Mouse (Mus musculus) E14TG2a.4 (cell line): ENCODE data around the gene Cst13.
"Not testable (repeated sequence)": the region's sequence is repeated elsewhere in the genome, so short reads cannot be mapped to it uniquely, and the experiment has no call there.

Experiments
- H3K27me3 ChIP-seq: 2 replicates; pipeline ENCODE4 v1.6.1; 2014; ENCODE audit warnings: low read length, control low read depth; ENCODE audit not compliant: insufficient read depth
- H3K36me3 ChIP-seq: 2 replicates; pipeline ENCODE4 v1.6.1; 2014; ENCODE audit warnings: low read length, control low read depth; ENCODE audit not compliant: insufficient read depth
- H3K4me1 ChIP-seq: replicated peaks from 2 replicates; pipeline ENCODE4 v1.6.1; 2014; ENCODE audit warnings: low read depth, low read length, control low read depth
- H3K4me3 ChIP-seq: replicated peaks from 2 replicates; pipeline ENCODE4 v1.5.1; 2014; ENCODE audit warnings: mild to moderate bottlenecking, low read length
- H3K9me3 ChIP-seq: 2 replicates; pipeline ENCODE4 v1.6.1; 2014; ENCODE audit warnings: low read length, control low read depth
- CTCF ChIP-seq: conservative IDR thresholded peaks from 2 replicates; pipeline ENCODE4 v1.5.1; 2014; ENCODE audit warnings: low read length
- NANOG ChIP-seq: IDR thresholded peaks from 2 replicates; pipeline ENCODE4 v1.6.1; 2014; ENCODE audit warnings: borderline replicate concordance, low read length, mixed read lengths
- POU5F1 ChIP-seq: IDR thresholded peaks from 2 replicates; pipeline ENCODE4 v1.6.1; 2014; ENCODE audit warnings: low read length, borderline replicate concordance

Gene Cst13

DNA sequence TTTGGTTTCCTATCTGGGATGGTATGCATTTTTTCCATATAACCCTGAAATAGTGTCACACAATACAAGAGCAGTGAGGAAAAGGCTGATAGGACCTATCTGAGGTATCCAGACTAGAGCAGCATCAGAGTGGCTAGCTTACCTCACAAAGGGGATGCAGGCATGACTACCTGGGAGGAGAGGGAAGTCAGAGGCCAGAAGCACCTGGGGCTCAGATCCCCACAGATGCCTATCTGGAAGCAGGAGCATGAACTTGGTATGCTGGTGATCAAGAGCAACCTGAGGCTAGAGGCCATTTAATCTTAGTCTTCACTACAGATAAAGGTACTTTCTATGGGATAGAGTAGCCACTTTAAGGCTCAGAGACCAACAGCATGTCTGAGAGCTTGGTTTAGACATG lies at the start of gene Cst13:
TSS of gene Cst13 (plus strand) at position 173 of the 400 bp plus-strand sequence.
- Histone ChIP-seq H3K27me3 (no peaks in the 10 kb centered on the region), H3K4me3 (no peak within 1 kb of the TSS), H3K36me3 (no peaks in the 10 kb centered on the region), H3K9me3 (peaks cover 2% of the 10 kb centered on the region; the same call in 1 of the 2 replicates), H3K4me1 (no peaks in the 10 kb centered on the region)
- TF ChIP-seq POU5F1 (no peak), NANOG (no peak), CTCF (no peak)

DNA sequence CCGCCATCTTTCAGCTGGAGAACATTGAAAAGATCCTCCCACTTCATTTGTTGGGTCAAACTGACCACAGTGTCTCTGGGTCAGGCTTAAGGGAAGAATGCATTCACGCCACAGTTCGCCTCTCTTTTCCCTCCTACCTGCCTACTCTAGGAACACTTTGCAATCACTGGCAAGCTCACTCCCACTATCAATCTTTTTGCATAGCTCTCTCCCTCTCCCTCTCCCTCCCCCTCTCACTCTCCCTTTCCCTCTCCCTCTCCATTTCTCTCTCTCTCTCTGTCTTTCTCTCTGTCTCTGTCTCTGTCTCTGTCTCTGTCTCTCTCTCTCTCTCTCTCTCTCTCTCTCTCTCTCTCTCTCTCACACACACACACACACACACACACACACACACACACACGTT lies 48.5 kb upstream of the Cst13 start, which contains the start of gene Cst11:
TSS of gene Cst11 (minus strand) at position 101 of the 400 bp plus-strand sequence.
- not testable (repeated sequence) for H3K4me1 ChIP-seq, H3K36me3 ChIP-seq, H3K4me3 ChIP-seq, H3K27me3 ChIP-seq, H3K9me3 ChIP-seq

DNA sequence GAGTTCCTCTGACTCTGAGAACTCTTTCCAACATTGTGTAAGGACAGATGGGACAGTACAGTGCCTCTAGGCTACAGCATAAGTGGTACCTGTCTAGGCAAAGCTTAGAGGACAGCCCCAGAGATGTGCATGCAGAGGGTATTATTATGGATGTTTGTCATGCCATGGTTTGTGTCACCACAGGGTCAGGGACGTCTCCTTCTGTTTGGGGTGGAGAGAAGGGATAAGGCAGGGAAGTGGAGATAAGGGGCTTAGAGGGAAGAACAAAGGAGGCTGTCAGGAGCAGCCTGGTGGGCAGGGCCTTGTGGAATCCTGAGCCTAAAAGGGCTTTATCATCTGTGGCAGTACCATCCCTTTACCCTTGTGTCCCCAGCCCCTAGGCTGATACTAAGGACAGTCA lies 38.2 kb upstream of the Cst13 start, which contains the start of gene 8030411F24Rik:
TSS of gene 8030411F24Rik (plus strand) at position 301 of the 400 bp plus-strand sequence.
- no peaks in the 10 kb centered on the region for H3K9me3 ChIP-seq

GRCm38 (mm10) chr2:148789142-148789541 lies 30.7 kb upstream of the Cst13 start, which contains the start of gene Cst12:
Gene Cst12 (plus strand): TSS chr2:148789361.
- Histone ChIP-seq H3K4me1 (no peaks in the 10 kb centered on the region), H3K27me3 (no peaks in the 10 kb centered on the region), H3K9me3 (no peaks in the 10 kb centered on the region), H3K4me3 (no peak within 1 kb of the TSS), H3K36me3 (no peaks in the 10 kb centered on the region)
- TF ChIP-seq CTCF (no peak), NANOG (no peak), POU5F1 (no peak)

More for the DNA sequence above, 38.2 kb upstream of the Cst13 start, which contains the start of gene 8030411F24Rik:
- no peaks in the 10 kb centered on the region for H3K36me3 ChIP-seq
- no peaks in the 10 kb centered on the region for H3K27me3 ChIP-seq
- H3K4me3 ChIP-seq, result no peak within 1 kb of the TSS
- TF ChIP-seq NANOG, result no peak
- TF ChIP-seq POU5F1, result no peak
- no peak for TF ChIP-seq CTCF
- H3K4me1 ChIP-seq, result peaks cover 7% of the 10 kb centered on the region; the same call in 1 of the 2 replicates

- Histone ChIP-seq H3K4me3 (no peak within 1 kb of the TSS), H3K27me3 (no peaks in the 10 kb centered on the region), H3K4me1 (no peaks in the 10 kb centered on the region), H3K9me3 (no peaks in the 10 kb centered on the region), H3K36me3 (no peaks in the 10 kb centered on the region)
- TF ChIP-seq POU5F1, result no peak
- TF ChIP-seq CTCF, result no peak
- no peak for TF ChIP-seq NANOG
Observed at GRCm38 (mm10) chr2:148798485-148798884, 21.4 kb upstream of the Cst13 start, which contains the start of gene Cst8. Gene Cst8 (plus strand): TSS chr2:148798785.

GRCm38 (mm10) chr2:148801491-148801921 lies 18.4 kb upstream of the Cst13 start:
- H3K9me3 ChIP-seq, result no peaks in the 10 kb centered on the region
- no peaks in the 10 kb centered on the region for H3K36me3 ChIP-seq
- H3K4me1 ChIP-seq, result no peaks in the 10 kb centered on the region
- H3K4me3 ChIP-seq, result no peak overlapping the region
- TF ChIP-seq POU5F1, result no peak
- no peak for TF ChIP-seq NANOG
- TF ChIP-seq CTCF, result no peak
- H3K27me3 ChIP-seq, result no peaks in the 10 kb centered on the region

GRCm38 (mm10) chr2:148806696-148807095 lies 13.2 kb upstream of the Cst13 start:
- Histone ChIP-seq H3K4me3 (no peak overlapping the region), H3K4me1 (no peaks in the 10 kb centered on the region), H3K36me3 (no peaks in the 10 kb centered on the region), H3K9me3 (no peaks in the 10 kb centered on the region), H3K27me3 (no peaks in the 10 kb centered on the region)
- TF ChIP-seq CTCF (no peak), POU5F1 (no peak), NANOG (no peak)

DNA sequence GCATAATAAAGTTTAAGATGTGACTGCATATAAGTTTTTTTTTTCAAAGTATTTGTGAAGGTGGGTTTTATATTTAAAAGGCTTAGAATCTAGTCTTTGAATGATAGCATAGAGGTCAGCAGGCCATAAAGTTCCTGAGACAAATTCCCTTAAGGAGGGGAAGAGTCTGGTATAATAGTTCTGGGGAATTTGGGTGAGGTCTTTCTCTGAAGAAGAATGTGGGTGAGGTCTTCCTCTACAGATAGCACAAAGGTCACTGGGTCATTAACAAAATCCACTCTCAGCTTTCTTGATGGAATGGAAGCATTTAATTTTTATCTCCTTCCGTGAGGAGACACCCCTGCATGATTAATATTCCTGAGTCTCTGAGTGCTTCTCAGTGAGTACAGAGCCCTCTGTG lies 6.1 kb downstream of the Cst13 start:
- Histone ChIP-seq H3K4me1 (peaks cover 11% of the 10 kb centered on the region), H3K36me3 (no peaks in the 10 kb centered on the region), H3K27me3 (no peaks in the 10 kb centered on the region), H3K4me3 (no peak overlapping the region), H3K9me3 (no peaks in the 10 kb centered on the region)
- TF ChIP-seq NANOG, result no peak
- no peak for TF ChIP-seq POU5F1
- TF ChIP-seq CTCF, result no peak

DNA sequence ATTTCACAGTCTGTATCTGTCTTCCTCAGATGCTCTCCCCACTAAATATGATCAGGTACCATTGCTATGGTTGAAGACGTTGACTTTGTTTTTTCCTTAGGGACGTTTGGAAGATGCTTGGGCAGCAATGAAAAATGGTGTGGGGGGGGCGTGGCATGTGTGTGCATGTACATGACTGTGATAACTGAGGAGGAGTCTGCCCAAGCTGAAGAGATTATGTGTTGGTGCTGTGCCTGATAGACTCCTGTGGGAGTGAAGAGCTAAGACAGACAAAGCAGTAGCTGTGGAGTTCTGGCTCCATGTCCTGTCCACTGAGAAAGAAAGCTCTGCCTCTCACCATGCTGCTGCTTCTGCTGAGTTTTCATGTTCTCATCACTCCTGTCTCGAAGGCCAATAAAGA lies 15.0 kb downstream of the Cst13 start, which contains the start of gene Cst9:
TSS of gene Cst9 (plus strand) at position 236 of the 400 bp plus-strand sequence.
- Histone ChIP-seq H3K4me3 (no peak within 1 kb of the TSS), H3K4me1 (no peaks in the 10 kb centered on the region), H3K27me3 (no peaks in the 10 kb centered on the region), H3K36me3 (no peaks in the 10 kb centered on the region), H3K9me3 (no peaks in the 10 kb centered on the region)
- TF ChIP-seq NANOG, result no peak
- no peak for TF ChIP-seq CTCF
- TF ChIP-seq POU5F1, result no peak
